Mouse (Mus musculus) mouse trophoblast stem cell (cell line): ENCODE measurements at regions not wholly inside any gene's neighbourhood (a gene's known extent, or its start where the extent isn't known, plus 50 kb on each side); places are given as distances from the start of the nearest gene placed in this dataset.
"Not testable (repeated sequence)": the region's sequence is repeated elsewhere in the genome, so short reads cannot be mapped to it uniquely, and the experiment has no call there.

Experiments used
- in situ Hi-C, 2 experiments: fragments of 300-500 bp; cut with MseI, MboI; formaldehyde crosslinking; loops; 2 replicates in 1 of 2; 3 replicates in 1 of 2; pipeline ENCODE4 v1.15.1; 2025

DNA sequence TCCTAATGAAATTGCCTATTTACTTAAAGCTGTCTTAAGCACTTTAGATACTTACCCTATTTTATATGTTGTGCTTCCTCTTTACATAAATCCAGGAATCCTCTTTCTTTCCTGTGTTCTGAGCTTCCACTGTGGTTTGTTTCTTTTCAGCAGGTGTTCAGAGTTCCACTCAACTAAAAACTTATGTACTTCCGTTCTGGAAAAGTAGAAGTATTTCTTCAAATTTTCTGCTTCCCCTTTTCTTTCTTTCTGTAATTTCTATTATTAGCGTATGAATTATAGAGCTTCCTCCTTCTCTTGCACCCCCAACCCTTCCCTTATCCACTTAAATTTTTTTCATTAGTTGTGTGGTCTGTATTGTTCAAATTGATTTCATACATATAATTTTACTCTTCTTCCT lies 165.8 kb upstream of the Nudt12 start:
- in situ Hi-C loops = no loop called here

- in situ Hi-C loops = no loop called here
These were observed 143.2 kb upstream of the Nudt12 start for GRCm38 (mm10) chr17:59156345-59156744.

GRCm38 (mm10) chr17:59143760-59144157 lies 130.6 kb upstream of the Nudt12 start:
- in situ Hi-C loops = no loop called here

DNA sequence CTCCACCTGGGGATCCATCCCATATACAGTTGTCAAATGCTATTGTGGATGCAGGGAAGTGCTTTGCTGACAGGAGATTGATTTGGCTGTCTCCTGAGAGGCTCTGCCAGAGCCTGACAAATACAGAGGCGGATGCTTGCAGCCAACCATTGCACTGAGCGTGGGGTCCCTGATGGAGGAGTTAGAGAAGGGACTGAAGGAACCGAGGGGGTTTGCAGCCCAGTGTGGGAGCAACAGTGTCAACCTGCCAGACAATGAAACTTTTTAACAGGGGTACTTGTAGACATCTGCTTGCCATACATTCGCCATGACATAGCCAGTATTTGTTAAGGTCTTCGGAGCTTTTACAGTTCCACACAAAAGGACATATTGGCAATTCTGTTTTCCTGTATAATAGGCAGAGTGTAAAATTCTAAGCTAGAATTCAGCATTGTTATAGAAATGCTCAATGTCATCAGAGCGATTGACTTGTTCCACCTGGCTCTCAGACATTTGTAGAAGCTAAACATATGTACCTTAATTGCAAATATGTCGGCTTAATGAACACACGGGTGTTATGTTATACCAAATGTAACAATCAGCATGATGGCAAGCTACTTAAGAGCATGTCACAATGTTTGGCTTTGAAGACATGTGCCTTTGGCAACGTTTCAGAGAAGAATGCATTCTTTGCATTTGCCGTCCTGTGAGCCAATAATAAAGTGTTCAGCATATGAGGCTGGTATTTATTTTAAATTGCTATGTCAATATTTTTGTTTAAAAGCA lies 130.0 kb upstream of the Nudt12 start:
- in situ Hi-C loops = no loop called here

DNA sequence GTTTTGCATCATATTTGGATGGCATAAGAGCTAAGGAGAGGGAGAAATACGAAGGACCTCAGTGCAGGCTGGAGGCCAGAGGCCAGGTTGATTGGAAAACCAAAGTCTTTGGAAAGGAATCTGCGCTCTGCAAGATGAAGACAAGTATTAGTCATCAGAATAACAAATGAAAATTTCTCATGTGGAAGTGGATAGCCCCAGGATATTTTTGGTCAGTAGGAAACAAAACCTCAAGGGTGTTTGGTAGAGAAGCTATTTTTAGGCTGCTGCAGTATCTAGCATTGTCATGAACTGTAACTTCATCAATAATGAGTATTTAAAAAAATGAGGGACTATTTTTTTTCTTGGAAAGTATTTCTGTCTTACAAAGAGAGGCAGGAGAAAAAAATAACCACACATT lies 125.6 kb upstream of the Nudt12 start:
- in situ Hi-C loops = no loop called here

- in situ Hi-C loops = loop anchor here in 1 of 2 experiments (10.0 kb wide), 1 partner anchor 145 kb away; no protein-coding TSS in a partner anchor
These were observed 86.2 kb upstream of the Nudt12 start for GRCm38 (mm10) chr17:59099376-59099775.

DNA sequence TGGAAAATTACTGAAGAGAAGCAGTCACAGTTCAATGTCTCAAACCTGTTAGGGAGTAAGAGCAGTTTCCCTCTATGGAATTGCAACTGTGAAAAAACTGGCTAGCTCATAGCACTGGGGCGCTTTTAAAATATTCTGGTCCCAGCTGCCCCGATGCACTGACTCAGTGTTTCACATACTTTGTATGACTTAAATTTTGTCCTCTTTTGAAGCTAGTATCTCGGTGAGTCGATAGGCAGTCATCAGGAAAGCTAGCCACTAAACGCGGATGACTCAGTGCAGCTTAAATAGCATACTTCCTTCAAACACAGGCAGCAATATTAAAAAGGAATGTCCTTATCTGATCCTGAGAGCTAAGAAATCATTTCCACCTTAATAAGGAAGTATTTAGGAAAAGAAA lies 63.7 kb upstream of the Nudt12 start:
- in situ Hi-C loops = not testable (repeated sequence)

- in situ Hi-C loops = not testable (repeated sequence)
These were observed 63.2 kb upstream of the Nudt12 start for GRCm38 (mm10) chr17:59076361-59076760.
